Mouse (Mus musculus) kidney, embryonic 16.5 days (tissue): ENCODE data around the gene Ttll3. TPM values are rescaled to one million over a fixed set of nuclear protein-coding genes. Genes with fewer than 3 reads are reported as not detected.

Experiments used
- ATAC-seq: fragments of 200-750 bp; cut with Nextera tagmentation; 2 replicates; pipeline ENCODE4 v1.8.0; 2017; ENCODE audit warnings: moderate TSS enrichment; ENCODE audit not compliant: low FRiP score, low TSS enrichment
- H3K27ac ChIP-seq: fragments of 300-500 bp; sonication (generic); 2 replicates; pipeline ENCODE4 v1.5.1; 2014; ENCODE audit warnings: low read length
- H3K27me3 ChIP-seq: fragments of 300-500 bp; sonication (generic); 2 replicates; pipeline ENCODE4 v1.6.1; 2014; ENCODE audit warnings: low read length, control low read depth, mixed read lengths; ENCODE audit not compliant: insufficient read depth
- H3K36me3 ChIP-seq: fragments of 300-500 bp; sonication (generic); 2 replicates; pipeline ENCODE4 v1.6.1; 2014; ENCODE audit warnings: low read length, control low read depth, mixed read lengths; ENCODE audit not compliant: insufficient read depth
- H3K4me1 ChIP-seq: fragments of 300-500 bp; sonication (generic); 2 replicates; pipeline ENCODE4 v1.6.1; 2014; ENCODE audit warnings: low read length, control low read depth, mixed read lengths; ENCODE audit not compliant: insufficient read depth
- H3K4me2 ChIP-seq: fragments of 300-500 bp; sonication (generic); replicated peaks from 2 replicates; pipeline ENCODE4 v1.6.1; 2014; ENCODE audit warnings: low read depth, low read length
- H3K4me3 ChIP-seq: fragments of 300-500 bp; sonication (generic); 2 replicates; pipeline ENCODE4 v1.5.1; 2014; ENCODE audit warnings: mild to moderate bottlenecking, low read length
- H3K9ac ChIP-seq: fragments of 300-500 bp; sonication (generic); replicated peaks from 2 replicates; pipeline ENCODE4 v1.6.1; 2014; ENCODE audit warnings: low read length
- H3K9me3 ChIP-seq: fragments of 300-500 bp; sonication (generic); 2 replicates; pipeline ENCODE4 v1.6.1; 2016; ENCODE audit warnings: low read length, control low read depth
- WGBS: fragments of 180-500 bp; shearing (Covaris S2); extraction: QIAGEN DNeasy Blood & Tissue Kit; methylation state at CpG from one replicate; pipeline ENCODE4 v1.1.7; 2014; 5-methylcytosine and 5-hydroxymethylcytosine counted together
- polyA plus RNA-seq: library from polyadenylated mRNA; unstranded; fragments of >200 nt; fragmentation: Nextera tagmentation; extraction: Ambion mirVana; gene quantifications from 2 replicates; pipeline ENCODE4 v1.2.1, GENCODE M21; 2015

Ttll3 gene
- polyA plus RNA-seq, 1 experiment from 2014 or later: 3.4 TPM

DNA sequence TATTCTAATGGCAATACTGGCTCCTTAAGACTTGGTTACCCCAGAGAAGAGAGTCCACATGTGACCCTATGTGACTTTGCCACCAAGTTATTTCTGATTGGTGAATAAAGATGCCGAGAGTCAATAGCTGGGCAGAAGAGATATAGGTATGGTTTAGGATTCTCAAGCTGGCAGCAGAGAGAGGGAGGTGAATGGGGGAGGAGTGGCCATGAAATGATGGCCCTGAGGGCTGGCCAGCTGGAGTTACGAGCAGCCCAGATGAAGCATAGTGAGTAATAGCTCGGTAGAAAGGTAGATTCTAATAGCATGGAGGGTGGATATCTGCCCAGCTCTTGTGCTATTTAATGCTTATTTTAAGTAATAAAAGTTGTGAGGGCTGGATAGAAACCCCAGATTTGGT lies 36.2 kb upstream of the Ttll3 start:
- Histone ChIP-seq H3K27me3 (no peaks in the 10 kb centered on the region), H3K36me3 (no peaks in the 10 kb centered on the region), H3K4me1 (0 out of 2 replicates have a peak, but pooled peaks cover 2% of the 10 kb centered on the region), H3K4me2 (no peak overlapping the region), H3K9ac (no peak overlapping the region), H3K9me3 (no peaks in the 10 kb centered on the region), H3K27ac (no peak overlapping the region), H3K4me3 (no peak overlapping the region)
- ATAC-seq: no peak
- 71% methylated on average over 3 of the region's 3 CpGs for WGBS

DNA sequence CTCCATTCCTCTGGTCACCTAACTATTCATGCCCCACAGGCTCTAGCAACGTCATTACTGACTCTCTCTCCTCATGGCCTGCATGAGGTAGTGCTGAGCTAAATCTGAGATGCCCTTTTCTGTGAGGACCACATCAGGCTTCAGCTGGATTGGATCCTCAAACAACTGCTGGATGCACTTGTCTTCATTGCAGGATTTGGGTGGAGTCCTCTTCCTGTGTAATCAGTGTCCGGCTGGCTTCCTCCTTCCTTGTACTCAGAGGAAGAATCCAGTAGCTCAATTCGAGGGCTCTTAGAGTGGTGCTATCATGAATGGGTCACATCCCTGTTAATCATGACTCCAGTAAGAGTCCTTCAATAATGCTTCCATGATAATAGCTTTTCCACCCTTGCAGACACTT lies 35.4 kb upstream of the Ttll3 start:
- no peak overlapping the region for H3K9ac ChIP-seq
- H3K27me3 ChIP-seq: no peaks in the 10 kb centered on the region
- H3K4me1 ChIP-seq: 0 out of 2 replicates have a peak, but pooled peaks cover 2% of the 10 kb centered on the region
- no peak overlapping the region for H3K27ac ChIP-seq
- no peak for ATAC-seq
- WGBS: 63% methylated on average over 3 of the region's 3 CpGs
- no peak overlapping the region for H3K4me3 ChIP-seq
- no peak overlapping the region for H3K4me2 ChIP-seq
- no peaks in the 10 kb centered on the region for H3K36me3 ChIP-seq
- H3K9me3 ChIP-seq: no peaks in the 10 kb centered on the region

DNA sequence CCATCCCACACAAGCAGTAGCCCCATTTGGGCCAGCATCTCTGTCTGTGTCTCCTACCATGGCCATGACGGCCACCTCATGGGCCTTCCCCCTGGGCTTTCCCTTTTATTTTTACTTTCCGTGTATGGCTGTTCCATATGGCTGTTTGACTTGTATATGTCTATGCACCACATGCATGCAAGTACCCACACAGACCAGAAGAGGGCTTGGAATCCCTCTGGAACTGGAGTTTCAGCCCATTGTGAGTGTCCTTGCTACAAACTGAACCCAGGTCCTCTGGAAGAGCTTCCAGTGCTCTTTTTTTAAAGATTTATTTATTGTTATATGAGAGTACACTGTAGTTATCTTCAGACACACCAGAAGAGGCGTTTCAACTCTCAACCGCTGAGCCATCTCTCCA lies 27.6 kb upstream of the Ttll3 start:
- Histone ChIP-seq H3K36me3 (no peaks in the 10 kb centered on the region), H3K4me2 (no peak overlapping the region), H3K9ac (no peak overlapping the region), H3K27ac (no peak overlapping the region), H3K27me3 (no peaks in the 10 kb centered on the region), H3K4me1 (no peaks in the 10 kb centered on the region), H3K4me3 (no peak overlapping the region), H3K9me3 (no peaks in the 10 kb centered on the region)
- 70% methylated on average over 4 of the region's 4 CpGs for WGBS
- no peak for ATAC-seq

DNA sequence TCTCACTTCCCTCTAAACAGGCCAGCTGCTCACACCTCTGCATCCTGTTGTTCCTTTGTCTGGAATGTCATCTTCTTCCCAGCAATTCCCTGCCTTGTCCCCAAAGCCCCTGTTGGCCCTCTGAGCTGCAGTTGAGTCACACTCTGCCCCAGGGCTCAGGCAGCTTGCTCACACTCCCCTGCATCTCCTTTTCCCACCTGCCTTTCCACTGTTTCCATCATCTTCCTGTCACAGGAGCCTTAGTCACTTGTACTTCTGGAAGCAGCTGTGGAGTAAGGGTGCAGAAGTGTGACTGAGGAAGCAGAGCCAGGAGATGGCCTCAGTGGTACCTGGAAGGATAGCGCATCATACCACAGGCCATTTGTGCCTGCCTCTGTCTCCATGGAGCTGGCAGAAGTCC lies 26.8 kb upstream of the Ttll3 start:
- H3K4me2 ChIP-seq: no peak overlapping the region
- H3K9me3 ChIP-seq: no peaks in the 10 kb centered on the region
- no peaks in the 10 kb centered on the region for H3K36me3 ChIP-seq
- no peak overlapping the region for H3K4me3 ChIP-seq
- H3K27ac ChIP-seq: no peak overlapping the region
- no peaks in the 10 kb centered on the region for H3K4me1 ChIP-seq
- WGBS: 94% methylated on average over 1 of the region's 1 CpGs
- ATAC-seq: no peak
- no peaks in the 10 kb centered on the region for H3K27me3 ChIP-seq
- H3K9ac ChIP-seq: no peak overlapping the region

DNA sequence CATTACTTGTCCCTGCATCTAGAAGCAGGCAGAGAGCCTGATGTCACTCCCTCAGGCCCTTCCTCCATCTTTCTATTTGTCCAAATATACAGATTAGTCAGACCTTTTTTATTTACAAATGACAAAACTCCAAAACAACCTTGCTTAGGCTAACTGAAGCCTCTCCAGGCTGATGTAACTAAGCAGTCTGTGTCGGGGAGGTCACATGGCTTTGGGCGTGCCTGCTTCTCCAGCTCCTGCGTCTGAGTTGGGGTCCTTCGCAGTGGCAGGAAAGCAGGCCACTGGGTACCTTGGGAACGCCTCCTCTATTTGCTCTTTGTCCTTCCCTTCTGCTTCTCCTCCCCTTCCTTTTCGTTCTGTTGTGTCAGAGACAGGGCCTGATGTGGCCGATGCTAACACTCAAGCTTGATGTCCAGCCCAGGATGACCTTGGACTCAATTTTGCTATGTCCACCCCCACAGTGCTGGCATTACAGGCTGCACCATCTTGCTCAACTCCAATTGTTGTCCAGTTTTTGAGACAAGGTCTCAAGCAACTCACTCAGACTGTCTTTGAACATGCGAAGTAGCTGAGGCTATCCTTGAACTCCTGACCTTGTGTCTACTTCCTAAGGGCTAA lies 24.4 kb upstream of the Ttll3 start:
- Histone ChIP-seq H3K27me3 (no peaks in the 10 kb centered on the region), H3K36me3 (peaks cover 10% of the 10 kb centered on the region), H3K4me2 (no peak overlapping the region), H3K9me3 (no peaks in the 10 kb centered on the region), H3K4me1 (no peaks in the 10 kb centered on the region), H3K9ac (no peak overlapping the region), H3K27ac (no peak overlapping the region), H3K4me3 (no peak overlapping the region)
- no peak for ATAC-seq
- WGBS: 76% methylated on average over 8 of the region's 8 CpGs

DNA sequence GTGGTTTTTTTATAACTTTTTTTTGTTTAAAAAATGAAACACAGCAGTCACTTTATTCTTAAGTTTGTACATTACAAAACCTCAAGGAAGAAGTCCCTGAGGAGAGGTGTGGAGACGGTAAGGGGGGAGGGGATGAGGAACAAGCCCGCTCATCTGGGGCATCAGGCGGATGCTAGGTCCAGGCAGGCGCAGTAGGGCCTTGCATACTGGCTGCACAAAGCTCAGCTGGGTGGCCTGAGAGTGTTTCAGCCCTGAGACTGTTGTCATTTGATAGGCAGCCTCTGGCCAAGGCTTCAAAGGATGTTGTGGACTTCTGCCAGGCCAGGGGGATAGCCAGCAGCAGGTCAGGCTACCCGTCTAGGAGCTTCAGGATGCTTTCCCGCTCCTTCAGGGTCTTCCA lies 22.4 kb upstream of the Ttll3 start:
- Histone ChIP-seq H3K4me1 (no peaks in the 10 kb centered on the region), H3K9me3 (no peaks in the 10 kb centered on the region), H3K36me3 (peaks cover 23% of the 10 kb centered on the region), H3K27me3 (no peaks in the 10 kb centered on the region), H3K9ac (no peak overlapping the region), H3K4me2 (no peak overlapping the region), H3K27ac (no peak overlapping the region), H3K4me3 (no peak overlapping the region)
- no peak for ATAC-seq
- WGBS: 86% methylated on average over 6 of the region's 6 CpGs

DNA sequence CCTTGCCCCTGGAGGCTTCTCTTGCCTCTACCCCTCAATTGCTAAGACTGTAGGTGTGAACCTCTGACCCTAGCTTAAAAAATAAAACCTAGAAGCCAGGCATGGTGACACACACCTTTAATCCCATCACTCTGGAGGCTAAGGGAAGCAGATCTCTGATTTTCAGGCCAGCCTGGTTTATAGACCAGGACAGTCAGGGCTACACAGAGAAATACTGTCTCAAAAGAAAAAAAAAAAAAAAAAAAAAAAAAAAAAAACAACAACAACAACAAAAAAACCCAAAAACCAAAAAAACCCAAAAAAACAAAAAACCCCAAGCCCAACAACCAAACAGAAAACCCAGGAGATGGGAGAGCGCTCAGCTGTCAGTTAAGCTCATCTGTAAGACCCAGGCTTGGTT lies 21.5 kb upstream of the Ttll3 start:
- ATAC-seq: no peak
- Histone ChIP-seq H3K4me1 (no peaks in the 10 kb centered on the region), H3K27me3 (no peaks in the 10 kb centered on the region), H3K9ac (no peak overlapping the region), H3K9me3 (no peaks in the 10 kb centered on the region), H3K4me2 (no peak overlapping the region), H3K27ac (peak overlapping the region; percentile 63), H3K4me3 (no peak overlapping the region), H3K36me3 (peaks cover 31% of the 10 kb centered on the region)
- 95% methylated on average over 1 of the region's 1 CpGs for WGBS

DNA sequence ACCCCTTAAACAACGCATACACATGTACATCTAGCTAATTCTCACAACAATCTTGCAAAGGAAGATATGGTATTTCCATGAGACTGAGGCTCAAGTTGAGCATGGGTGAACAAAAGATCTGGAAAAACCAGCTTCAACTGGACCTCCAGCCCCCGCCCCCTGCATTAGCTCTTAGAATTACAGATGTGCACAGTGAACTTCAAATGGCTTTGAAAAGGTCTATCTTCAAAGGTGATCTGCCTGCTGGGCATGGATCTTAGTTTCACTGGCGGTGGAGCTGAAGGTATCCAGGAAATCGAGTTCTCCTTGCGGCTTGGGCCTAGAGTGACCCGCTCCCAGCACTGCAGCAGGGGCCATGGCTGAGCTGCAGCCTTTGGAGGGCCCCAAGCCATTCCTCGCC lies 20.9 kb upstream of the Ttll3 start:
- peaks cover 31% of the 10 kb centered on the region for H3K36me3 ChIP-seq
- ATAC-seq: no peak
- 82% methylated on average over 7 of the region's 7 CpGs for WGBS
- H3K27ac ChIP-seq: peak overlapping the region; percentile 63
- no peak overlapping the region for H3K9ac ChIP-seq
- no peak overlapping the region for H3K4me2 ChIP-seq
- no peaks in the 10 kb centered on the region for H3K9me3 ChIP-seq
- H3K4me3 ChIP-seq: no peak overlapping the region
- no peaks in the 10 kb centered on the region for H3K27me3 ChIP-seq
- H3K4me1 ChIP-seq: no peaks in the 10 kb centered on the region

DNA sequence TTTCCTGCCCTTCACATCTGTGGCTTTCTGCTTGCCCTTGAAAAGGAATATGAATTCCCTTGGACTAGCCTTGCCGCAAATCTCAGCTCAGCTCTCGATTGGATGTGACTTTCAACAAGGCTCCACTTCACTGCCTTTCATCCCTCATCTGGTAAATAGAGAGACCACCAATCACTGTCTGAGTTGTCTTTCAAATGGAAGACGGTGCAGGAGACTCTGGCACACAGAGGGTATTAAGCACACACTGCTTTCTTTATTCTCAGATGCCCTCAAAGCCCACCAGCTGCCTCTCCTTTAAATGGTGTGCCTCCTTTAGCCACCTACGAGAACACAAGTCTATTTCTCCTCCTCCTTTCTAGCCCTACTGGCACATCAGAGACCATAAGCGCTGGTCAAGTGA lies 20.5 kb upstream of the Ttll3 start:
- H3K36me3 ChIP-seq: peaks cover 34% of the 10 kb centered on the region
- WGBS: 87% methylated on average over 5 of the region's 5 CpGs
- H3K4me3 ChIP-seq: no peak overlapping the region
- H3K27ac ChIP-seq: peak overlapping the region; percentile 63
- H3K9ac ChIP-seq: no peak overlapping the region
- H3K9me3 ChIP-seq: no peaks in the 10 kb centered on the region
- H3K4me1 ChIP-seq: no peaks in the 10 kb centered on the region
- H3K4me2 ChIP-seq: no peak overlapping the region
- no peak for ATAC-seq
- H3K27me3 ChIP-seq: no peaks in the 10 kb centered on the region

DNA sequence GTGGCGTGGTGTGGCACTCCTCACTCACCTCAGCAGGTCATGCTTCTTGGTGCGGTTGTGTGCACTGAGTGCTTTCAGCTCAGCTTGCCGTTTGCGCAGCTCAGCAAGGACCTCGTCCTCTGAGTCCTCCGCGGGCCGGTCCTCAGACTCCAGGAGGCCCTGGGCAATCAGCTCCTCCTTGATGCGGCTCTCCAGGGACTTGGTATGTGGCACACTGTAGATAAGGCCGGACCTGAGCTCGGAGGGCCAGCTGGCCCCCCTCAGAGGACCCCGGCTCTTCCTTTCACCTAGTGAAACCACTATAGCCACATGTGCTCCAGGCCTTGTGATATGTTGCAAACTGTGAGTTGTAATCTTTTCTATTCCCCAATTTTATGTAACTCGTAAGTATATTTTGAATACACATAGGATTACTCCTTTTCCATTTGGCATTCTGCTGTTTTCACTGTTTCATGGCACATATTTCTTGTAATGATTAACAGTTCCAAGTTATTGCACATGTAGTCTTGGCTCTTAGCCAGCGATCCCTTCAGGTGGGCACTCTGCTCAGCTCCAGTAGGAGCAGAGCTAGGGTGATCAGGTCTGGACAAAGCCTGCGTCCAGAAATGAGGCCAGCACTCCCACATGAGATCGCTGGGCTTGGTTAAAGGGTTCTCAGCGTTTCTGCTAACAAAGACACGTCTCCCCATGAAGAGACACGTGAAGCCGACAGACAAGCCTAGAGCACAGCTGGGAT lies 18.7 kb upstream of the Ttll3 start:
- Histone ChIP-seq H3K9me3 (no peaks in the 10 kb centered on the region), H3K4me1 (no peaks in the 10 kb centered on the region), H3K4me2 (no peak overlapping the region), H3K9ac (no peak overlapping the region), H3K27ac (peak overlapping the region; percentile 73), H3K27me3 (no peaks in the 10 kb centered on the region), H3K36me3 (peaks cover 51% of the 10 kb centered on the region), H3K4me3 (no peak overlapping the region)
- WGBS: 80% methylated on average over 20 of the region's 20 CpGs
- peak; percentile 74 for ATAC-seq
